Mouse (Mus musculus): ENCODE results near the gene Prss12.
"Not testable (repeated sequence)": the region's sequence is repeated elsewhere in the genome, so short reads cannot be mapped to it uniquely, and the experiment has no call there.

The Prss12 gene

GRCm38 (mm10) chr3:123481266-123481665, 34.6 kb downstream of the Prss12 start:
- no peak for DNase-seq

DNA sequence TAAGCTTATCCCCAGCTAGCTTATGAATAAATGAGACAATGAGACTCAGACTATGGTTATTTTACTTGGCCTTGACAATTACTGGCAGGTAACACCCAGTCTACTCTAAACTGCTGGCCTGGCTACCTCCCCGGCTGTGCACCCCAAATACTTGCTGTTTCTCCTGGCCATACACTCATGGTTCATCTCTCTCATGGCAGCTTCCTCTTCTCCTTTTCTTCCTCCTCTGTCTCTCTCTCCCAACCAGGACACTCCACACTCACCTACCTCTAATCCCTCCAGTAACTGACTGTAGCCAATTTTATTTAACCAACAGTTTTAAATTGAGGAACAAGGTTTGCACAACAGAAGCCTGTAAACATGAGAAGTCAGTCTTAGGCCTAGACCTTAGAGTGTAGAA, 45.1 kb downstream of the Prss12 start:
- DNase-seq, result no peak

GRCm38 (mm10) chr3:123493163-123493562, 46.5 kb downstream of the Prss12 start:
- no peak for DNase-seq

- no peak for DNase-seq
Observed at GRCm38 (mm10) chr3:123495088-123495487, 48.4 kb downstream of the Prss12 start.

GRCm38 (mm10) chr3:123498787-123499186, 52.1 kb downstream of the Prss12 start:
- DNase-seq, result no peak

- not testable (repeated sequence) for DNase-seq
Observed at GRCm38 (mm10) chr3:123501798-123502197, 55.1 kb downstream of the Prss12 start.

DNA sequence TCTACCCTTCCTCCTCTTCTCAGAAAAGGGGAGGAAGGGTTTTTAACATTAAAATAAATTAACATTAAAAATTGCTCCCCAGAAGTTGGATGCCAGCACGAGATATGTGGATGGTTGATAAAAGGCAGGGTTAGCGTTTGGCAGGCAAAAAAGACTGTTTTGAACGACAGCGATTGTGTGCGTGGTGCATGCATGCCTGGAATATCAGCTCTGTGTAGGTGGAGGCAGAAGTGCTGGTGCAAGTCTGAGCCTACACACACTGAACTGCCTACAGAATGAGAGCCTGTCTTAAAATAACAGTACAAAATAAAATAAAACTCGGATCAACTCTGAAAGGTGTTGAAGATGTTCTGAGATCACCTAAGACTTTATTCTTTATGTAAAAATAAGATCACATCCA, 57.2 kb downstream of the Prss12 start:
- DNase-seq, result no peak

GRCm38 (mm10) chr3:123504783-123505182, 58.1 kb downstream of the Prss12 start:
- DNase-seq, result no peak

DNA sequence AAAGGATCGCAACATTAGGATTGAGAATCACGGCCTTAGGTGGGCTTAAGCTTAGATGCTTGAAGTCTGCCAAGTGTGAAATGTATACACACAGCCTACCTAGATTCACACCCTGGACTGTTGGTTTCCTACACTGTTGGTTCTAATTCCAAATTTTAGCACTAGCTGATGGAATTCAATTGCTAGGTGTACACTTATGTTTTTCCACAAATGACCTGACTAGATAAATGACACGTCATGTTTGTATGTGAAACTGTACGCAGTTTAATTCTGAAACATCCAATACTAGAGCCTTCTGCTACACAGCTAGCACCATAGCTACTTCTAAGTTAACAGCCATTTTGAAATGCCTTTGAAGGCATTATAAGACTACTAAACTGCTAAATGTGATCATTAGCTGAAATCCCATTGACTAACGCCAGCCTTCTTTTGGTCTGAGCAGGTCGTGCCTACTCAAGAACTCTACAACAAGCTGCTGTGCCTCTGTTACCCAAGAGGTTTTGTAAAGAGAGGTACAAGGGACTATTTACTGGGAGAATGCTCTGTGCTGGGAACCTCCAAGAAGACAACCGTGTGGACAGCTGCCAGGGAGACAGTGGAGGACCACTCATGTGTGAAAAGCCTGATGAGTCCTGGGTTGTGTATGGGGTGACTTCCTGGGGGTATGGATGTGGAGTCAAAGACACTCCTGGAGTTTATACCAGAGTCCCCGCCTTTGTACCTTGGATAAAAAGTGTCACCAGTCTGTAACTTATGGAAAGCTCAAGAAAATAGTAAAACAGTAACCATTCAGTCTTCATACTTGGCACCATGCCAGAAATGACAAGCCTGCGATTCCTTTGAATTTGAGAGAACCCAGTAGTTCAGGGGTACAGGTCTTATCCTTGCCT, 59.3 kb downstream of the Prss12 start:
- DNase-seq, result peak; percentile 18

DNA sequence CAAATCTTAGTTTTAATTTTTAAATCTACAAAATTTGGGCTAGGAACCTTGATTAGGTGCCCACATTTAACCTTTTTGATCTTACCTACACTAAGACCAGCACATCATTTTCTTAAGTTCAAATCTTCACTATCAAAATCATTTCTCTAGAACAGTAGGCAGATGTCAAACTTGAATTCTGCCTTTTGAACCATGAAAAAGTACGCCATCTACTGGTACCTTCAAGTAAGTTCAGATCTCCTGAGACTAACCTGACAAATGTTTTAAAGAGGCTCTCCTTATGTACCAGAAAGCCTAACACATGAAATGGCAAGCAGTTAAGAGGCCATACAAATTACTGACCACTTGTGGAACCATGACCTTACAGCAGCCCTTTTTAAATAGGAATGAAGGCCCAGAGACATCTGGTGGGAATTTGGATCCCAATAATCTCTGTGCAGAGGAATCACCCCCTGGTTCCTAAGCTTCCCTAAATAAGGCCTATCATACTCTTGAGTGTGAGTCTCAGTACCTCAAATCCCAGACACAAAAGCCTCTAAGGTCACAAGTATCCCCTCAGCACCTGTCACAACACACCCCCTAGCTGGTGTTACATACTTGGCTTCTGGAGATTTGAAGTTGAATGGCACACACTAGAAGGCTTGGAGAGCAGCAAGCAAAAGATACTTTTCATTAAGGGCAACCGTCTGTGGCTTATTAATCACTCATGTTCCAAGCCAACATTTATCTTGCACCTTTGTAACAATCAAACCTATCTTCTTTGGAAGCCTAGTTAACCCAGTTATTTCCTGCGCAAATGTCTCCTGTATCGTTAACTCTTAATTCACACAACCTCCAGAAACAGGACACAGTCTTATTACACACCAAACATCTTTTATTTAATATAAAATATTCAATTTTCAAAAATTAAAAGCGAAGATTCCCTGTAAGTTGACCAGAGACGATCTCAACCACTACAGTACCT, 60.3 kb downstream of the Prss12 start:
- DNase-seq, result peak; percentile 14

DNA sequence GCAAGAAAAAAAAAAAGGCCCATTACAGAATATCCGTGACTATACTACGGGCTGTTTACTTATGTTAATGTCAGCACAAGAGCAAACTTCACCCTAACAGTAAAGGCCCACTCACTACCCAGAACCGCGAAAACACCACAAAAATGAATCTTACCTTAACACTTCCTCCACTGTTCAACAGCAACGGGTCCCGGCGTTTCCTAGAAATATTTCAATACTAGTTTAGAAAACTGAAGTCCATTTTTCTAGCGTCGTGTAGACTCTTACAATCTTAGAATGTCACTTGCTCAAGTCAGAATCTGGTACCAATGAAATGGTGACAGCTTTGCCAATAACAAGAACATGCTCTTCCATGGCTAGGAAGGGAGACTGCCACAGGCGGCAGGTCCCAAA, 60.9 kb downstream of the Prss12 start:
- DNase-seq, result no peak

- peak; percentile 100 for DNase-seq
Observed at GRCm38 (mm10) chr3:123508056-123508674, 61.5 kb downstream of the Prss12 start.

GRCm38 (mm10) chr3:123508675-123509376, 62.1 kb downstream of the Prss12 start:
- DNase-seq, result no peak

- DNase-seq, result no peak
Observed at GRCm38 (mm10) chr3:123511818-123512217, 65.1 kb downstream of the Prss12 start.

GRCm38 (mm10) chr3:123514886-123515285, 68.2 kb downstream of the Prss12 start:
- no peak for DNase-seq

- peak; percentile 62 for DNase-seq
Observed at GRCm38 (mm10) chr3:123515600-123516359, 69.1 kb downstream of the Prss12 start.

GRCm38 (mm10) chr3:123516784-123517183, 70.1 kb downstream of the Prss12 start:
- peak; percentile 40 for DNase-seq

- DNase-seq, result no peak
Observed at GRCm38 (mm10) chr3:123526313-123527067, 79.8 kb downstream of the Prss12 start.

DNA sequence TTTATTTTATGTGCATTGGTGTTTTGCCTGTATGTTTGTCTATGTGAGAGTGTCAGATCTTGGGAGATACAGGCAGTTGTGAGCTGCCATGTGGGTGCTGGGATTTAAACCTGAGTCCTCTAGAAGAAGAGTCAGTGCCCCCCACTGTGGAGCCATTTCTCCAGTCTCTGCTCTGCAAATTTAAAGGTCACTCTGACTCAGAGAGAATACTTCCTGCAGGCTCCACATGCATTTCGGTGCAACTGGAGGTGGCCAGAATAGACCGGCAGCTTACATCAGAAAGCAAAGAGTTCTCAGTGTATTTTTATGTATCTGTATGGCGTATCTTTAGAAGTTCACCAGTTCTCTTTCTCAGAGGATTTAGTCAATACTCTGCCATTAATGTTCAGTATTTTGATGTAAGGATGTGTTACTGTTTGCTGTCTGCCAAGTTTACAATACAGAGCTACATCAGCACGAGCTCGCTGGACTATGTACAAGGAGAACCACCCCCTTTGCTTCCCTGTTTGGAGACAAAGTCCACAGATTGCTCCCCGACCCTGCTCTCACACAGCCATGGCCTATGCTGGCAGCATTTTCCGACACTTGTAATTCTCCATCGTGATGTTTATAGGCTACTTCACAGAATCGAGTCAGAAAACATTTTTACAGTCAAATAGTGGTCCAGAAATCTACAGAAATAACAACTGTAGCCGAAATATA, 81.2 kb downstream of the Prss12 start:
- DNase-seq, result no peak

- no peak for DNase-seq
Observed at GRCm38 (mm10) chr3:123531124-123531523, 84.4 kb downstream of the Prss12 start.

Data from lung, postnatal 10 days (tissue).